Mouse (Mus musculus) liver, embryonic 16.5 days (tissue): Measurements from ENCODE around the gene Kcnn4. TPM values are rescaled to one million over a fixed set of nuclear protein-coding genes. Genes with fewer than 3 reads are reported as not detected.
"Not testable (repeated sequence)": the region's sequence is repeated elsewhere in the genome, so short reads cannot be mapped to it uniquely, and the experiment has no call there.

ENCODE experiments used
- ATAC-seq: fragments of 200-750 bp; cut with Nextera tagmentation; 2 replicates; pipeline ENCODE4 v1.8.0; 2017; ENCODE audit warnings: low read depth, mild to moderate bottlenecking, moderate number of reproducible peaks, moderate library complexity
- H3K27ac ChIP-seq: fragments of 300-500 bp; sonication (generic); 2 replicates; pipeline ENCODE4 v1.5.1; 2014; ENCODE audit warnings: mild to moderate bottlenecking, low read length
- H3K27me3 ChIP-seq: fragments of 300-500 bp; sonication (generic); 2 replicates; pipeline ENCODE4 v1.6.1; 2014; ENCODE audit warnings: low read depth, low read length, mixed read lengths; ENCODE audit not compliant: control insufficient read depth, insufficient read depth
- H3K36me3 ChIP-seq: fragments of 300-500 bp; sonication (generic); 2 replicates; pipeline ENCODE4 v1.6.1; 2014; ENCODE audit warnings: mild to moderate bottlenecking; ENCODE audit not compliant: control insufficient read depth, insufficient read depth
- H3K4me1 ChIP-seq: fragments of 300-500 bp; sonication (generic); 2 replicates; pipeline ENCODE4 v1.6.1; 2014; ENCODE audit warnings: low read depth, low read length, mixed read lengths; ENCODE audit not compliant: control insufficient read depth
- H3K4me2 ChIP-seq: fragments of 300-500 bp; sonication (generic); 2 replicates; pipeline ENCODE4 v1.6.1; 2014; ENCODE audit warnings: low read depth, low read length, mixed read lengths
- H3K4me3 ChIP-seq: fragments of 300-500 bp; sonication (generic); 2 replicates; pipeline ENCODE4 v1.5.1; 2014; ENCODE audit warnings: low read depth, mild to moderate bottlenecking, low read length
- H3K9ac ChIP-seq: fragments of 300-500 bp; sonication (generic); 2 replicates; pipeline ENCODE4 v1.6.1; 2014; ENCODE audit warnings: low read depth, low read length
- H3K9me3 ChIP-seq: fragments of 300-500 bp; sonication (generic); replicated peaks from 2 replicates; pipeline ENCODE4 v1.6.1; 2016; ENCODE audit warnings: low read length; ENCODE audit not compliant: control insufficient read depth
- WGBS: fragments of 180-500 bp; shearing (Covaris S2); extraction: QIAGEN DNeasy Blood & Tissue Kit; methylation state at CpG from one replicate; pipeline ENCODE4 v1.1.7; 2014; ENCODE audit not compliant: insufficient replicate concordance; 5-methylcytosine and 5-hydroxymethylcytosine counted together
- polyA plus RNA-seq: library from polyadenylated mRNA; unstranded; fragments of >200 nt; fragmentation: Nextera tagmentation; extraction: Ambion mirVana; gene quantifications from 2 replicates; pipeline ENCODE4 v1.2.1, GENCODE M21; 2015

The Kcnn4 gene
- polyA plus RNA-seq, 1 experiment from 2014 or later = 93.4 TPM

DNA sequence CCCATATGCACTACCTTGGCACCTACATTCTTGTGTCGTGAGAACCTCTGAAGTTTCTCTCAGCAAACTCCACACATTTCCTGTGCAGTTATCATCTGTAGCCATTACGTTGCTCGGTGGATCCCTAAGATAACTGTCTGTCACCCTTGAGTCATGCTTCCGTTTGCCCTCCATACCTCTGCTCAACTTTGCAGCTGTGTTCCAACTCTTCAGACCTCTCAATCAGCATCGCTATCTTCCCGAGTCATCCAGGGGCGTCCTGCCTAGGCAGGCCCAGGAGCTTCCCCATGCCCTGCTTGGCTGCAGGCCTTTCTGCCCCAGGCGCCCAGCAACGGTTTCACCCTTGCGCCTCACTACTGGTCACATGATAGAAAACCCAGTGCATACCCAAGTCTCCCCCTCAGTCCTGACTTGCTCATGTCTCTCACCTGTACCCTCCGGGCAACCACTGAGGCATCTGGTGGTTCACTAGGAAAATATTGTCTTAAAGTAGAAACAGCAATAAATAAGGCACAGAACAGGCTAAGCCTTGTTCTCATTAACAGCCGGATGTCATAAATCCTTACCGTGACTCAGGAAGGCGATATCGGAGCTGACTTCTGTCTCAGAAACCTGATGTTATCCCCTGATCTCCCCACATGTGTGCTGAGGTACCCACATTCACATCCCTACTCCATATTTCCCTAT, 24.6 kb downstream of the Kcnn4 start:
- no peaks in the 10 kb centered on the region for H3K27me3 ChIP-seq
- H3K9me3 ChIP-seq = no peaks in the 10 kb centered on the region
- 20% methylated on average over 15 of the region's 15 CpGs for WGBS
- peak; percentile 16 for ATAC-seq
- H3K4me2 ChIP-seq = peak overlapping the region; percentile 55
- H3K36me3 ChIP-seq = no peaks in the 10 kb centered on the region
- peak overlapping the region; percentile 52 for H3K9ac ChIP-seq
- H3K27ac ChIP-seq = peak overlapping the region; percentile 91
- peaks cover 58% of the 10 kb centered on the region for H3K4me1 ChIP-seq
- peak overlapping the region; percentile 31 for H3K4me3 ChIP-seq

DNA sequence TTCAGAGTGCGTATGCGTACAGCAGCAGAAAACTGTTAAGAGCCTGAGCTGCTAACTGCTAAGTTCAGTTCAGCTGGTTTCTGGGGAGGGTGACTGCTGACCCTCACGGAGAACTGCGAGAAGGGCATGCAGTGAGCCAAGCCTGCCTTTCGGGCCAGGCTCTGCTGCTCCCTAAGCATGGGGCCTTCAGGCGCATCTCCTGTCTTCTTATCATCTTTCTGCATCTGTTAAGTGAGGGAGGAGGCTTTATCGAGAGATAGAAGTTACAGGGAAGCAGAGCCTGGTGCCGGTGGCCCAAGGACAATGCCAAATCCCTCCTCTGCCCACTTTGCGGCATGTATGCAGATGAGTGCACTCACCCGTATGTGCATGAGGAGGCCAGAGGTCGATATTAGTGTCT, 26.8 kb downstream of the Kcnn4 start:
- Histone ChIP-seq H3K9ac (peak overlapping the region; percentile 9), H3K4me2 (peak overlapping the region; percentile 52), H3K27me3 (no peaks in the 10 kb centered on the region), H3K4me1 (peaks cover 59% of the 10 kb centered on the region), H3K36me3 (no peaks in the 10 kb centered on the region), H3K9me3 (no peaks in the 10 kb centered on the region), H3K4me3 (peak overlapping the region; percentile 33), H3K27ac (peak overlapping the region; percentile 70)
- peak; percentile 22 for ATAC-seq
- 27% methylated on average over 11 of the region's 11 CpGs for WGBS

DNA sequence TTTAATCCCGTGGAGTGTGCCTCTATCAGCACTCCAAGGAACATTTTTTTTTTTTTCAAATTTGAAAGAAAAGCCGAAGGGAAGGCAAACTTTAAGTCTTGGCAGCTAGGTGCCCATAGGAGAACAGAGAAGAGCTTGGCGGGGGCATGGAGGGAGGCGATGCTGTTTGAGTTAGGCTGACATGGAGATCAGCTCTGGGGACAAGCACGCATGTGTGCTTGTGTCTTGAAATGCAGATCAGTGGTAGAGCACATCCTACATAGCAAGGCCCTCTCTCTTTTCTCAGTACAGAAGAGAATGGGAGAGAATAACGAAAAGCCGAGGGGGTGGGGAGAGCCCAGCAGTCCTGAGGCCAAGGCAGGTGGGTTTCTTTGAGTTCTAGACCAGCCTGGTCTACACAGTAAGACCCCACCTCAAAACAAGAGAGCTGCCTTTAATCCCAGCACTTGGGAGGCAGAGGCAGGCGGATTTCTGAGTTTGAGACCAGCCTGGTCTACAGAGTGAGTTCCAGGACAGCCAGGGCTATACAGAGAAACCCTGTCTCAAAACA, 28.4 kb downstream of the Kcnn4 start:
- no peaks in the 10 kb centered on the region; the same call in 1 of the 2 replicates for H3K9me3 ChIP-seq
- H3K4me2 ChIP-seq = peak overlapping the region; percentile 87
- H3K4me3 ChIP-seq = peak overlapping the region; percentile 77
- peak overlapping the region; percentile 100 for H3K27ac ChIP-seq
- peaks cover 9% of the 10 kb centered on the region; the same call in 1 of the 2 replicates for H3K36me3 ChIP-seq
- 67% methylated on average over 8 of the region's 8 CpGs for WGBS
- no peaks in the 10 kb centered on the region for H3K27me3 ChIP-seq
- H3K9ac ChIP-seq = peak overlapping the region; percentile 83
- peaks cover 54% of the 10 kb centered on the region for H3K4me1 ChIP-seq
- ATAC-seq = no peak

DNA sequence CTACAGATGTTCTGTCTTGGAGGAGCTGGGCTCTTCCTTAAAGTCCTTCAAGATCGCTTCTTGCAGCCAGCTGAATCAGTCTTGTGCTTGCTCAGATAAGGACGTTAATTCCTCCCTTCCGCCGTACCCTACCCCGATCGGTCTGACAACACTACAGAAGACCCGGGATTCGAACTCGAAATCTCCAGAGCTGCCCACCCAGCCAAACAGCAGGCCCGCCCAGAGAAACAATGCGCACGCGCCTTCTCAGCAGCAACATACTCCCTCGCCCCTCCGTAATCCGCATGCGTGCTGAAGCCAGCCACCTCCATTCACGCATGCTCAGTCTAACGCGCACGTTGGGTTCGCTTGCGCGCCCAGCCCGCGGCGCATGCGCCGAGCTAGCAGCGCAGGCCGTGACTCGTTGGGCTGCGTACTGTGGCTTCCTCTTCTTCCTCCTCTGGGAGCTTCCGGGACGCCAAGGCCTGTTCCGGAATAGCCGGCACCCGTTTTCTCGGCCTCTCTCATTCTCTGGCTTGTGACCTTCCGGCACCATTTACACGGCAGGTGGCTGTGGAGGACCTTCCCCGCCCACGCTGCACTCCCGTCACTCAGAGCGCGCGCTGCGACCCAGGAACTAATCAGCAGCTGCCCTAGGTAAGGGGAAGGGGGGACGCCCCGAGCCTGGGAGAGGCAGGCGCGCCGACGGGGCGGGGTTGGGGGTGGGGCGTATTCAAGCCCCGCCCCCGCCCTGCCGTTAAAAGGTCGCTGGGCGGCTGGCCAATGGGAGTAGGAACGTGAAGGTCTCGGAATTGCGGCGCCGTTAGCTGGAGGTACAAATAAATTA, 29.4 kb downstream of the Kcnn4 start, which contains the start of gene Smg9:
Smg9 (plus strand) TSS at position 364 of the 826 bp plus-strand sequence.
- Histone ChIP-seq H3K4me1 (peaks cover 49% of the 10 kb centered on the region), H3K27me3 (no peaks in the 10 kb centered on the region), H3K36me3 (peaks cover 11% of the 10 kb centered on the region; the same call in 1 of the 2 replicates), H3K4me3 (peak within 1 kb of the TSS; percentile 77), H3K9me3 (no peaks in the 10 kb centered on the region; the same call in 1 of the 2 replicates), H3K4me2 (peak within 1 kb of the TSS; percentile 87), H3K9ac (peak within 1 kb of the TSS; percentile 83), H3K27ac (peak within 1 kb of the TSS; percentile 100)
- peak; percentile 89 for ATAC-seq
- WGBS = 1% methylated on average over 66 of the region's 66 CpGs

DNA sequence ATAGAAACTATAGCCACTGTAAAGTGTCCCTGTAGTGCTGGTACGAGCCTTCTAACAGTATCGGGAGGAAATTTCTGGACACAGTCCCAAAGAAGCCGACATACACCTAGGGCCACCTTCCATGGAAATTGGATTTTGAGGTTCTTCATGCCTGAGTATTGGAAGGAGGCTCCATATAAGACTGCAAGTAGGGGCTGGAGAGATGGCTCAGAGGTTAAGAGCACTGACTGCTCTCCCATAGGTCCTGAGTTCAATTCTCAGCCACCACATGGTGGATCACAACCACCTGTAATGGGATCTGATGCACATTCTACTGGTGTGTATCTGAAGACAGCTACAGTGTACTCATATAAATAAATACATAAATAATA, 30.0 kb downstream of the Kcnn4 start:
- Histone ChIP-seq H3K36me3 (peaks cover 14% of the 10 kb centered on the region), H3K9me3 (no peaks in the 10 kb centered on the region; the same call in 1 of the 2 replicates), H3K4me1 (peaks cover 43% of the 10 kb centered on the region), H3K27me3 (no peaks in the 10 kb centered on the region), H3K27ac (peak overlapping the region; percentile 100), H3K9ac (peak overlapping the region; percentile 83), H3K4me3 (peak overlapping the region; percentile 77), H3K4me2 (peak overlapping the region; percentile 87)
- ATAC-seq = no peak
- 5% methylated on average over 3 of the region's 3 CpGs for WGBS

DNA sequence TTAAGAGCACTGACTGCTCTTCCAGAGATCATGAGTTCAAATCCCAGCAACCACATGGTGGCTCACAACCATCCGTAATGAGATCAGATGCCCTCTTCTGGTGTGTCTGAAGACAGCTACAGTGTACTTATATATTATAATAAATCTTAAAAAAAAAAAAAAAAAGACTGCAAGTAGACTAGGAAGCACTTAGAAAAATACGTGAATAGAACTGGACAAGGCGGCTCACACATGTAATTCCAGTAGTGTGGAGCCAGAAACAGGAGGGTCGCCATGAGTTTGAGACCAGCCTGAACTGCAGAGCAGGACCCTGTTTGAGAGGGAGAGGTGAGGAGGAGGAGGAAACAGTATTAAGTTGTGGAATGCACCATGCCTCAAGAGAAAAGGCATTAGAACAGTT, 30.4 kb downstream of the Kcnn4 start:
- H3K4me2 ChIP-seq = peak overlapping the region; percentile 87
- WGBS = 66% methylated on average over 4 of the region's 4 CpGs
- ATAC-seq, H3K27me3 ChIP-seq, H3K9me3 ChIP-seq, H3K27ac ChIP-seq: not testable (repeated sequence)
- peaks cover 39% of the 10 kb centered on the region for H3K4me1 ChIP-seq
- peaks cover 18% of the 10 kb centered on the region for H3K36me3 ChIP-seq
- peak overlapping the region; percentile 77 for H3K4me3 ChIP-seq
- peak overlapping the region; percentile 83 for H3K9ac ChIP-seq

DNA sequence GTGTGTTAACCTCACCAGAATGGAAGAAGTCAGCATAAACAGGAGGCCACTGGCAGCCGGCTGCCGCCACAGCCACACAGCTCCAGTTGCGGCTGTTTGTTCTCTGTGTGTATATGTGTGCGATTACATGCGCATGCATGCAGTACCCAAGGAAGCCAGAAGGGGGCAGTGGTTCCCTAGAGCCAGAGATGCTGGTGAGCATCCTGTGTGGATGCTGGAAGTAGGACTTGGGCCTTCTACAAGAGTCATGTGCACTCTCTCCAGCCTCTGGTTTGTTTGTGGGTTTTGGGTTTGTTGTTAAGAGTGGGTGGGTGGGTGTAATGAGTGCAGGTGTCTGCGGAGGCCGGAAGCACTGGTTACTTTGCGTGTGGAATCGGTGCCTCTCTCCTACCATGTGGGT, 32.8 kb downstream of the Kcnn4 start:
- Histone ChIP-seq H3K27ac (no peak overlapping the region), H3K4me3 (no peak overlapping the region), H3K4me2 (no peak overlapping the region), H3K9ac (no peak overlapping the region), H3K9me3 (no peaks in the 10 kb centered on the region; the same call in 1 of the 2 replicates), H3K4me1 (peaks cover 24% of the 10 kb centered on the region), H3K36me3 (peaks cover 26% of the 10 kb centered on the region), H3K27me3 (no peaks in the 10 kb centered on the region)
- 95% methylated on average over 9 of the region's 9 CpGs for WGBS
- ATAC-seq = no peak

DNA sequence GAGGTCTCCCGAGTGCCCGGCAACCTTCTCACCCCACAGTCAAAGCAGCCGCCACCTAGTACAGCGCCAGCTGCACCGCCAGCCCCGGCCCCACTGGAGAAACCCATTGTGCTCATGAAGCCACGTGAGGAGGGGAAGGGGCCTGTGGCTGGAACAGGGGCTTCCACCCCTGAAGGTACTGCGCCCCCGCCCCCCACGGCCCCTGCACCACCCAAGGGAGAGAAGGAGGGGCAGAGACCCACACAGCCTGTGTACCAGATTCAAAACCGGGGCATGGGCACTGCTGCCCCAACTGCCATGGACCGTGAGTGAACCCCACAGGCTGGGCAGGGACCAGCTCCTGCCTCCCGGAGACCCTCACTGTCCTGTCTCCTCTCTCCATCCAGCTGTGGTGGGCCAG, 35.6 kb downstream of the Kcnn4 start:
- Histone ChIP-seq H3K9ac (no peak overlapping the region), H3K4me2 (no peak overlapping the region), H3K4me3 (no peak overlapping the region), H3K9me3 (no peaks in the 10 kb centered on the region; the same call in 1 of the 2 replicates), H3K27ac (no peak overlapping the region), H3K36me3 (peaks cover 29% of the 10 kb centered on the region), H3K4me1 (peaks cover 16% of the 10 kb centered on the region), H3K27me3 (no peaks in the 10 kb centered on the region)
- ATAC-seq = no peak
- 87% methylated on average over 13 of the region's 13 CpGs for WGBS
